Mouse (Mus musculus) kidney, embryonic 14.5 days (tissue): ENCODE measurements around the gene Mybpc1. TPM values are rescaled to one million over a fixed set of nuclear protein-coding genes. Genes with fewer than 3 reads are reported as not detected.

Source experiments
- ATAC-seq: fragments of 200-750 bp; cut with Nextera tagmentation; 2 replicates; pipeline ENCODE4 v1.8.0; 2017; ENCODE audit warnings: moderate number of reproducible peaks, mild to moderate bottlenecking, moderate TSS enrichment, moderate library complexity; ENCODE audit not compliant: low FRiP score, low TSS enrichment
- H3K27ac ChIP-seq: fragments of 300-500 bp; sonication (generic); 2 replicates; pipeline ENCODE4 v1.5.1; 2014; ENCODE audit warnings: low read depth, mild to moderate bottlenecking, low read length, moderate library complexity, mixed read lengths
- H3K27me3 ChIP-seq: fragments of 300-500 bp; sonication (generic); 2 replicates; pipeline ENCODE4 v1.6.1; 2014; ENCODE audit warnings: mild to moderate bottlenecking, low read length; ENCODE audit not compliant: control insufficient read depth, insufficient read depth
- H3K36me3 ChIP-seq: fragments of 300-500 bp; sonication (generic); 2 replicates; pipeline ENCODE4 v1.6.1; 2014; ENCODE audit warnings: low read length, mixed read lengths; ENCODE audit not compliant: control insufficient read depth, insufficient read depth
- H3K4me1 ChIP-seq: fragments of 300-500 bp; sonication (generic); 2 replicates; pipeline ENCODE4 v1.6.1; 2014; ENCODE audit warnings: low read length, mixed read lengths; ENCODE audit not compliant: control insufficient read depth, insufficient read depth
- H3K4me2 ChIP-seq: fragments of 300-500 bp; sonication (generic); replicated peaks from 2 replicates; pipeline ENCODE4 v1.6.1; 2014; ENCODE audit warnings: low read depth, mild to moderate bottlenecking, low read length
- H3K4me3 ChIP-seq: fragments of 300-500 bp; sonication (generic); 2 replicates; pipeline ENCODE4 v1.5.1; 2014; ENCODE audit warnings: mild to moderate bottlenecking, low read length
- H3K9ac ChIP-seq: fragments of 300-500 bp; sonication (generic); 2 replicates; pipeline ENCODE4 v1.6.1; 2014; ENCODE audit warnings: low read depth, mild to moderate bottlenecking, low read length, moderate library complexity
- H3K9me3 ChIP-seq: fragments of 300-500 bp; sonication (generic); 2 replicates; pipeline ENCODE4 v1.6.1; 2016; ENCODE audit warnings: low read length; ENCODE audit not compliant: control insufficient read depth
- WGBS: fragments of 180-500 bp; shearing (Covaris S2); extraction: QIAGEN DNeasy Blood & Tissue Kit; methylation state at CpG from one replicate; pipeline ENCODE4 v1.1.7; 2014; 5-methylcytosine and 5-hydroxymethylcytosine counted together
- polyA plus RNA-seq: library from polyadenylated mRNA; unstranded; fragments of >200 nt; fragmentation: Nextera tagmentation; extraction: Ambion mirVana; gene quantifications from 2 replicates; pipeline ENCODE4 v1.2.1, GENCODE M21; 2014

Mybpc1 gene
- 1.5 and 1.9 TPM in 2 replicates for polyA plus RNA-seq

DNA sequence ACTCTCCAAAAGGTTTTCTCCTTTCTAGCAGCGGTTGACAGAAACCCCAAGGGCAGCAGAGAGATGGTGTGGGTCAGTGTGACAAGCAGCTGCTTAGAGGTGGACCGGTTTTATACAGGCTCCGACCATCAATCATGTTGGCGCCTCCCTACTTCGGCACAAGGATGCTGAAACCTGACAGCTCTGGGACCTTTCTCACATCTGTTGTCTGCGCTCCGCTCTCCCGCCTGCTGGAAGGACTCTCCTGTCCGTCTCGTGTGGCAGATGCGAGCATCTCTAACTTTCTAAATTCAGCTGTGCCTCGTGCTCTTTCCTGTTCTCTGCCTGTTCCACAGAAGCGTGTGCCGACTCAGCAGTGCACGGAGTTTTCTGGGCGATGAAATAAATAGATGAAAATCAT lies at the start of gene Mybpc1:
Gene Mybpc1 (minus strand): TSS at position 210 of the 400 bp plus-strand sequence.
- Histone ChIP-seq H3K27me3 (no peaks in the 10 kb centered on the region), H3K9ac (no peak within 1 kb of the TSS), H3K4me2 (no peak within 1 kb of the TSS; the same call in 1 of the 2 replicates), H3K4me1 (0 out of 2 replicates have a peak, but pooled peaks cover 4% of the 10 kb centered on the region), H3K27ac (no peak within 1 kb of the TSS), H3K36me3 (no peaks in the 10 kb centered on the region), H3K4me3 (no peak within 1 kb of the TSS), H3K9me3 (no peaks in the 10 kb centered on the region)
- WGBS = 11% methylated on average over 16 of the region's 16 CpGs
- peak; percentile 86 for ATAC-seq

DNA sequence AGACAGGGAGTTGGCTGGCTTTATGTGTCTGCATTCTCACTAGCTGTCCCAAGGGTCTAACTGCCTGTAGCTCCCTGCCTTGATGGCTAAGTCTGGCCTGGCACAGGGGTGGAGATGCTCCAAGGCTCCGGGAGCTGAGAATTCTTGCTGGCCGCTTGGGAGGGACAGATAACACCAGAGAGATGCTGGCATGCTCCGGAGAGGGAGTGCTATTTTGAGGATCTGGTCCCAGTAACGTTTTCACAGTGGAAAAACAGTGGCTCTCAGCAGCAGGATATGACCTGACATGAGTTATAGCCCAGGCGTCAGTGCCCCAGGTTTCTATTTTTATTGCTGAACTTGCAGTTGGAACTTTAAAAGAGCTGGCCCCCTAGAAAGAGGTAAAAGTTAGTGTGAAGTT lies 40.5 kb upstream of the Mybpc1 start:
- Histone ChIP-seq H3K4me1 (peaks cover 7% of the 10 kb centered on the region; the same call in 1 of the 2 replicates), H3K9ac (no peak overlapping the region), H3K36me3 (no peaks in the 10 kb centered on the region), H3K27ac (no peak overlapping the region), H3K9me3 (no peaks in the 10 kb centered on the region), H3K4me3 (no peak overlapping the region), H3K4me2 (no peak overlapping the region), H3K27me3 (no peaks in the 10 kb centered on the region)
- WGBS = 18% methylated on average over 5 of the region's 5 CpGs
- 0 out of 2 replicates have a peak, but pooled peaks have one; percentile 24 for ATAC-seq

GRCm38 (mm10) chr10:88631330-88631953 lies 26.5 kb upstream of the Mybpc1 start:
- Histone ChIP-seq H3K4me3 (no peak overlapping the region), H3K27ac (no peak overlapping the region), H3K9me3 (no peaks in the 10 kb centered on the region), H3K4me1 (no peaks in the 10 kb centered on the region), H3K27me3 (no peaks in the 10 kb centered on the region), H3K9ac (no peak overlapping the region), H3K36me3 (no peaks in the 10 kb centered on the region), H3K4me2 (no peak overlapping the region)
- 62% methylated on average over 10 of the region's 10 CpGs for whole genome bisulfite sequencing
- no peak for ATAC-seq

DNA sequence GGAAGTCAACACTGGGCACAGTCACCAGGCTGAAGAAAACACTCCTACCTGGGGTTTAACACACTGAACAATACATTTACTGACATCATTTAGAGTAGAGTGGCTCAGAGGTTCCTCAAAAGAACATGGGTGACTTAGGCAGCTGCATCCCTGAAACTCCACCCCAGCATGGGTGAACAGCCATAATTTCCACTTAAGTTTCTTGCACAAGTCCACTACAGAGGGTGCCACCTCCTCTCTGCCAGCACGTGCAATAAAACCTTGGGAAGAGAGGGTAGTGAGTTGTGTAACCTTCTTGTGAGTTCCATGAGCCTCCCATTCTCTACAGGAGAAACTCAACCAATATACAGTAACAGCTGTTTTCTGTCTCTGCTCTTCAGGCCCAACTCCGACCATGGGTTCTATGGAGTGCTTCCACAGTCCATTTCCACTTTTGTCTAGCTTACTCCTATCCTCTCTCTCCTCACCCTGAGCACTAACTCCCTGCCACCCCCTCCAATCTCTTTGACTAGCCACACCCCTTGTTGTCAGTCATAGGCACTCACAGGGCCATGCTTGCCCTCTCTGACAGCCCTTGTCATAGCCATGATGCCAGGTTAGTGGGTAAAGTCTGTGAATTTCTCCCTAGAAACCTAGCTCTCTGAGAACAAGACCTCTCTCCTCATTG lies 25.8 kb upstream of the Mybpc1 start:
- Histone ChIP-seq H3K36me3 (no peaks in the 10 kb centered on the region), H3K4me2 (no peak overlapping the region), H3K9me3 (no peaks in the 10 kb centered on the region), H3K4me3 (no peak overlapping the region), H3K9ac (no peak overlapping the region), H3K27me3 (no peaks in the 10 kb centered on the region), H3K27ac (no peak overlapping the region), H3K4me1 (no peaks in the 10 kb centered on the region)
- 83% methylated on average over 2 of the region's 2 CpGs for WGBS
- no peak for ATAC-seq

DNA sequence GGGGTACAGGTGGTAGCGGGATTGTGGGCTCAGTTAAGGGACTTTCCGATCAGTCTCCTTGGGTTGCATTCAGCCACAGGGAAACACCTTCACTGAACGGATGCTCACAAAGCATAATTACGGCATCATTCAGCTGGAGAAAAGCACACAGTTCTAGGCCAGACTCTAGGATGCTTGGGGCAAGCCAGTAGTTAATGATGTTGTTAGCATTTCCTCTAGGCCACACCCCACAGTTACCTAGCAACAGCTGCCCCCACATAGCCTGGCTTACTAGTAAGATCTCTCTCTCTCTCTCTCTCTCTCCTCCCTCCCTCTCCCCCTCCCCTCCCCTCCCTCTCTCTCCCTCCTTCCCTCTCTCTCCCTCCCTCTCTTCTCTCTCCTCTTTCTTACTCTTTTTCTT lies 22.1 kb upstream of the Mybpc1 start:
- H3K4me1 ChIP-seq = no peaks in the 10 kb centered on the region
- H3K9me3 ChIP-seq = no peaks in the 10 kb centered on the region
- H3K9ac ChIP-seq = no peak overlapping the region
- H3K4me3 ChIP-seq = no peak overlapping the region
- H3K27me3 ChIP-seq = no peaks in the 10 kb centered on the region
- H3K4me2 ChIP-seq = no peak overlapping the region
- H3K27ac ChIP-seq = no peak overlapping the region
- WGBS = 80% methylated on average over 4 of the region's 4 CpGs
- no peaks in the 10 kb centered on the region for H3K36me3 ChIP-seq
- ATAC-seq = no peak

DNA sequence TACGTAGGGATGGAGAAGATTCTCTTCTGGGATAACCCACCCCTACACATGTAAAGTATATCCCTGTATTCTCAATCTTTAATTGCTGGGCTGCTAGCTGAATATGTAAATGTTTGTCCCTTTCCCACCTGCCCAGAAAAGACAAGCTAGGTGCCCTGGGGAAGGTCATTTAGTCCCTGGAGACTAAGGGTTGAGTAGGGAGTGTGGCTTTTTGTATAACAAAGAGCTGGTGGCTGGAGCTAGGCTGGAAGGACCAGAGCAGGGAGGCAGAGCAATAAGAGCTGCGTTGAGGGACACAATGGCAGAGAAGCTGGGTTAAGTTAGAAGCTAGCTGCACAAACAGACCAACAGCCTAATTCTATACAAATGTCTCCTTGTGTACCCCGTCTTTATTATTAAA lies 21.2 kb upstream of the Mybpc1 start:
- WGBS = 67% methylated on average over 3 of the region's 3 CpGs
- Histone ChIP-seq H3K4me1 (no peaks in the 10 kb centered on the region), H3K27me3 (no peaks in the 10 kb centered on the region), H3K27ac (no peak overlapping the region), H3K9ac (no peak overlapping the region), H3K36me3 (no peaks in the 10 kb centered on the region), H3K4me3 (no peak overlapping the region), H3K4me2 (no peak overlapping the region), H3K9me3 (no peaks in the 10 kb centered on the region)
- ATAC-seq = no peak

DNA sequence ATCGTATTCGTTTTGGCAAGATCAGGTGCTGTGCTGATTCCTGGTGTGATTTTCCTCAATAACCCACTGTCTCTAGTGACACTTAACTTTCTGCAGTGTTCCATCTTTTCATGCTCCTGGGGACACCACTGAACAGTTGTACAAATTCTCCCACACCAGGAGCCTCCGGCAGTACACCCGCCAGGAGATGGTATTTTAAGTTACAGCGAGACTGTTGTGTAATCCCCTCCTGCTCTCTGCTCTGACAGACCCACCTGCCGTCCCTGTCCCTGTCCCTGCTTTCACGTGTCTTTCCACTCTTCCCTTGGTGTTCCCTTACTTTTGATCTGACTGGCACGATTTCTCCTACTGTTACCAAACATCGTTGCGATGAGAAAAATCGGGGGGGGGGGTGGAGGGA lies 19.3 kb upstream of the Mybpc1 start:
- no peak for ATAC-seq
- no peak overlapping the region for H3K27ac ChIP-seq
- no peaks in the 10 kb centered on the region for H3K27me3 ChIP-seq
- H3K9me3 ChIP-seq = no peaks in the 10 kb centered on the region
- H3K4me1 ChIP-seq = no peaks in the 10 kb centered on the region
- no peaks in the 10 kb centered on the region for H3K36me3 ChIP-seq
- H3K4me3 ChIP-seq = no peak overlapping the region
- H3K4me2 ChIP-seq = no peak overlapping the region
- H3K9ac ChIP-seq = no peak overlapping the region
- whole genome bisulfite sequencing = 87% methylated on average over 11 of the region's 11 CpGs

DNA sequence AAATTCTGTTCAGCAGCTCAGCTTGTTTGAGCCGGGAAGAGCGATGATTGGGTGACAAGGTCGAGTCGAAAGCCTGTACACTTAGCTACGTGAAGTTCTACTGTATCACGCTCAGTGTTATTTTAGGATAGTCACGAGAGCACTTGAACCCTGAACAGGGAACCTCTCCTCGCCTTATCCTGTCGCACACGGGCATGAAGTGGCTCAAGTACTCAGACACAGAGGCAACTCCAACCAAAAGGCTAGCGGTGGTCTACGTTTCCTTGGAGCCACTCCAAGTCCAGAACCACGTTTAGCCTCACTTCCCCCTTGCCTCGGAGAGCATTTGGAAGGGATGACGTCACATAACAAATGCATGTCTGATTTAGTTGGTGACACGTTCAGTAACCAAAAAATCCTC lies 17.7 kb upstream of the Mybpc1 start:
- Histone ChIP-seq H3K27me3 (no peaks in the 10 kb centered on the region), H3K27ac (no peak overlapping the region), H3K4me1 (no peaks in the 10 kb centered on the region), H3K4me2 (no peak overlapping the region), H3K36me3 (no peaks in the 10 kb centered on the region), H3K9me3 (no peaks in the 10 kb centered on the region), H3K4me3 (no peak overlapping the region), H3K9ac (no peak overlapping the region)
- WGBS = 69% methylated on average over 16 of the region's 16 CpGs
- no peak for ATAC-seq

DNA sequence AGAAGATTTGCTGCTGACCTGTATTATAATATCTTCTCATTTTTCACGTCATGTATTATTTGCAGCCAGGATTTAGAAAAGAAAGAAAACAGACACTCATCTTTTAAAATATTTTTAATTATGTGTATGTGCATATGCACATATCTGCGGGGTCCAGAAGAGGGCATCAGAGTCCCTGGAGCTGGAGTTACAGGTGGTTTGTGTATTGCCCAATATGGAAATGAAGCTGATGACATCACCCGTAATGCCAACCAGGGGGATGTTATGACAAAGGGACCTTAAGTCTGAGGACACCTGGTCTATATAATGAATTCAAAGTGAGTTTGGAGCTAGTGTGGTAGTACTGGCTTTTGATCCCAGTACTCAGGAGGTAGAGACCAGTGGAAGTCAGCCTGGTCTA lies 15.9 kb upstream of the Mybpc1 start:
- Histone ChIP-seq H3K4me2 (no peak overlapping the region), H3K4me1 (no peaks in the 10 kb centered on the region), H3K27ac (no peak overlapping the region), H3K27me3 (no peaks in the 10 kb centered on the region), H3K9me3 (no peaks in the 10 kb centered on the region), H3K36me3 (no peaks in the 10 kb centered on the region), H3K4me3 (no peak overlapping the region), H3K9ac (no peak overlapping the region)
- no peak for ATAC-seq
- WGBS = 93% methylated on average over 3 of the region's 3 CpGs
